Mouse (Mus musculus) liver, postnatal 0 days (tissue): ENCODE measurements at regions not wholly inside any gene's neighbourhood (a gene's known extent, or its start where the extent isn't known, plus 50 kb on each side); places are given as distances from the start of the nearest gene placed in this dataset.
"Not testable (repeated sequence)": the region's sequence is repeated elsewhere in the genome, so short reads cannot be mapped to it uniquely, and the experiment has no call there.

Experiments used
- ATAC-seq: fragments of 200-750 bp; cut with Nextera tagmentation; 2 replicates; pipeline ENCODE4 v1.8.0; 2017; ENCODE audit warnings: mild to moderate bottlenecking, moderate library complexity
- DNase-seq: peaks from one replicate; pipeline ENCODE4 v3.0.0-alpha.2; 2016
- H3K27ac ChIP-seq: fragments of 300-500 bp; sonication (generic); 2 replicates; pipeline ENCODE4 v1.5.1; 2014; ENCODE audit warnings: antibody characterized with exemption, moderate library complexity, mild to moderate bottlenecking, low read depth
- H3K27me3 ChIP-seq: fragments of 300-500 bp; sonication (generic); 2 replicates; pipeline ENCODE4 v1.6.1; 2014; ENCODE audit warnings: low read length, control low read depth, mixed read lengths; ENCODE audit not compliant: insufficient read depth
- H3K36me3 ChIP-seq: fragments of 300-500 bp; sonication (generic); replicated peaks from 2 replicates; pipeline ENCODE4 v1.6.1; 2014; ENCODE audit warnings: mild to moderate bottlenecking, control low read depth, low read length, moderate library complexity, mixed read lengths; ENCODE audit not compliant: insufficient read depth
- H3K4me1 ChIP-seq: fragments of 300-500 bp; sonication (generic); 2 replicates; pipeline ENCODE4 v1.6.1; 2014; ENCODE audit warnings: antibody characterized with exemption, mild to moderate bottlenecking, control low read depth; ENCODE audit not compliant: insufficient read depth
- H3K4me2 ChIP-seq: fragments of 300-500 bp; sonication (generic); 2 replicates; pipeline ENCODE4 v1.6.1; 2014; ENCODE audit warnings: low read depth, mild to moderate bottlenecking, low read length, moderate library complexity, mixed read lengths
- H3K4me3 ChIP-seq: fragments of 300-500 bp; sonication (generic); 2 replicates; pipeline ENCODE4 v1.5.1; 2014; ENCODE audit warnings: low read depth, low read length
- H3K9ac ChIP-seq: fragments of 300-500 bp; sonication (generic); replicated peaks from 2 replicates; pipeline ENCODE4 v1.6.1; 2014; ENCODE audit warnings: mild to moderate bottlenecking, moderate library complexity
- H3K9me3 ChIP-seq: fragments of 300-500 bp; sonication (generic); 2 replicates; pipeline ENCODE4 v1.6.1; 2016; ENCODE audit warnings: mild to moderate bottlenecking, control low read depth, low read length, mixed read lengths
- CTCF ChIP-seq: sonication (generic); IDR thresholded peaks from 2 replicates; pipeline ENCODE4 v1.5.1; 2016; ENCODE audit warnings: antibody characterized with exemption, low read depth
- EP300 ChIP-seq: IDR thresholded peaks from 2 replicates; pipeline ENCODE4 v1.6.1; 2016; ENCODE audit warnings: antibody characterized with exemption, low read depth, mild to moderate bottlenecking
- WGBS: fragments of 180-500 bp; shearing (Covaris S2); extraction: QIAGEN DNeasy Blood & Tissue Kit; methylation state at CpG from one replicate; pipeline ENCODE4 v1.1.7; 2014; ENCODE audit not compliant: insufficient replicate concordance; 5-methylcytosine and 5-hydroxymethylcytosine counted together

DNA sequence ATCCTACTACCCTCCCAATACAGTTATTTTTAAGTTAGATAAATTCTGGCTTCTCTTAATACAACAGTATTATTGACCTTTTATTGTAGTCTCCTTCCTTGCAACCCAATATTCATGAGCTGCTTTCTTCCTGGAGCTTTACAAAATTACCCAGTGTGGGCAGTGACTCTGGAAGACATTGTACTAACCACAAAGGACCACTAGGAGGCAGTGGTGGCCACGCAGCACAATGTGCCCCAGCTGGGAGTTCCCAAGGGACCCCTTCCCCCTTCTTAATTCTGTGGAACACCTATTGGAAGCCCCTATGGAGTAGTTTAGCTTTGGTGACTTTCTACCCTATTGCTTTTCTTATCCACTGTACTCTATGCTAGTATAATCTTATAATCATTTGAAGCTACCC, 118.8 kb upstream of the Dlgap1 start:
- TF ChIP-seq CTCF (no peak), EP300 (no peak)
- H3K9ac ChIP-seq = no peak overlapping the region
- no peak overlapping the region for H3K4me3 ChIP-seq
- H3K4me1 ChIP-seq = no peaks in the 10 kb centered on the region
- ATAC-seq = no peak
- no peaks in the 10 kb centered on the region for H3K9me3 ChIP-seq
- H3K27me3 ChIP-seq = no peaks in the 10 kb centered on the region
- 0% methylated on average over 1 of the region's 1 CpGs for WGBS
- H3K36me3 ChIP-seq = no peaks in the 10 kb centered on the region
- no peak overlapping the region for H3K4me2 ChIP-seq
- DNase-seq = no peak
- H3K27ac ChIP-seq = no peak overlapping the region

- H3K27ac ChIP-seq, DNase-seq, H3K4me1 ChIP-seq, H3K9ac ChIP-seq, H3K36me3 ChIP-seq, H3K4me2 ChIP-seq, H3K9me3 ChIP-seq, H3K4me3 ChIP-seq, ATAC-seq, H3K27me3 ChIP-seq: not testable (repeated sequence)
- WGBS = 73% methylated on average over 8 of the region's 8 CpGs
Observed at GRCm38 (mm10) chr17:69879958-69880357, 88.9 kb upstream of the Dlgap1 start.

- ATAC-seq = no peak
- 64% methylated on average over 4 of the region's 4 CpGs for WGBS
- no peak overlapping the region for H3K4me2 ChIP-seq
- H3K9me3 ChIP-seq = no peaks in the 10 kb centered on the region
- H3K4me1 ChIP-seq = no peaks in the 10 kb centered on the region
- H3K9ac ChIP-seq = no peak overlapping the region
- H3K27me3 ChIP-seq = no peaks in the 10 kb centered on the region
- no peak overlapping the region for H3K4me3 ChIP-seq
- no peak for DNase-seq
- H3K27ac ChIP-seq = no peak overlapping the region
- no peaks in the 10 kb centered on the region for H3K36me3 ChIP-seq
- TF ChIP-seq EP300 = no peak
- no peak for TF ChIP-seq CTCF
Observed at GRCm38 (mm10) chr17:69893980-69894379, 74.9 kb upstream of the Dlgap1 start.
